Mouse (Mus musculus): ENCODE results near the gene Gpr84.
A peak's percentile ranks its signal among the peaks of the same experiment; 100 is the strongest.
"Not testable (repeated sequence)": the region's sequence is repeated elsewhere in the genome, so short reads cannot be mapped to it uniquely, and the experiment has no call there.

The Gpr84 gene

DNA sequence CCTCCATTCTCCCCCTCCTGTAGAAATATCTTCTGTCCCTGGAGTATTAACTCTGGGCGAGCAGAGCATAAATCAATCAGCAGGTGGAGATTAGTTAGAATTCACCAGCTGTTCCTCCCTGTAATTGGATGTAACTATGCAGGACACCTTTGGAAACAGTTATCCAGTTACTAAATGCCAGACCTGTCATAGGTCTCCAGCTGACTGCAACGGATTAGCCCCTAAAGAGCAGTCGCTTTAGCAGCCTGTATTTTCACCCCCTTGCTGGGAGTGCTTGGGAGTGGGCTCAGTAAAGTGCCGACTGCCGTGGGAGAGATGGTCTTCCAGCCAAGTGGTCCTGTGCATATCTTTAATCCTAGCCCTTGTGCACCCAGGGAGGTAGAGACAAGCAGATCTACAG is 20.8 kb downstream of the Gpr84 start:
- DNase-seq (ENCODE audit: low read depth, low spot score), result no peak

DNA sequence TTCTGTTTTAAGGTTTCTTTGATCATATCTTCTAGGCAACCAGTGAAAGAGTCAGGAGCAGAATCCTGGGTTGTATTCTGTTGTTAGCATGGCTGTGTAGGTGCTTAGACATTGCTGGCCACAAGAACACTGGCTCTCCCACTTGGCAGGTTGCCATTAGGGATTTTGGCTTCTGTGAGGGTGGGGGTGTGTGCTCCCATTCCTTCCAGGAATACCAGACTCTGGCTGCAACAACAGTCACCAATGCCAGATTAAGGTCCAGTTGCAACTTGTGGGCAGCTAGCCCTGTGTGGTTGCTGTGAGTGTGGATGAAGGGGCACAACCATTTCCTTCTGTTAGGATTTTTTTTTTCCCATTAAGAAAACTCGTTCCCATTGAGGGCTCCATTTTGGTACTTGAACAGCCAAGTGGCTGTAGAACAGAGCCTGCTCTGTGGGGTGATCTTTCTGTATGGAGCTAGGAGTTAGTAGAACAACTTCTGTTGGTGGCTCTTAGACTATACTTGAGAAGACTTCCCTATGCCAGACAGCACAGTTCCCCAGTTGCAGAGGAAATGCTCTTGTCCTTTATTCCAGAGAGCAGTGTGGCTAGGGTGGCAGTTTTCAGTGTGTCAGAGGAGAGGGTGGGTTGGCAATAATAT is 24.5 kb downstream of the Gpr84 start:
- DNase-seq (ENCODE audit: low read depth, low spot score), result no peak

DNA sequence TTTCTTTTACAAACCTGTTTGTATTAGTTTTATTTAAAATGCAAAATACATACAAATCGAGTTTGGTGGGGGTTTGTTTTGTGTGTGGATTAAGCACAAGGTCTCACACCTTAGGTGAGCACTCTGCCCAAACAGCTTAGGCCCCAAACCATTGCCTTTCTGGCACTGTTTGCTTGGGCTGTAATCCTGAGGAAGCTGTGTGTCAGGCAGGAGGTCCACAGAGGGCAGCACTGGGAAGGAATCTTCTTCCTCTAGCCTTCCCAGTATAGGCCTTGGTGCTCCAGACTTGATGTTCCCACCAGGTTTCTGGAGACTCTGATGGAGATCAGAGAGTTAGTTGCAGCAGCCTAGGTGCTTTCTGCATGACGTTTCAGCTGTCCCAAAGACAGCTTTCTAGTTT is 25.8 kb downstream of the Gpr84 start:
- DNase-seq (ENCODE audit: low read depth, low spot score), result no peak

DNA sequence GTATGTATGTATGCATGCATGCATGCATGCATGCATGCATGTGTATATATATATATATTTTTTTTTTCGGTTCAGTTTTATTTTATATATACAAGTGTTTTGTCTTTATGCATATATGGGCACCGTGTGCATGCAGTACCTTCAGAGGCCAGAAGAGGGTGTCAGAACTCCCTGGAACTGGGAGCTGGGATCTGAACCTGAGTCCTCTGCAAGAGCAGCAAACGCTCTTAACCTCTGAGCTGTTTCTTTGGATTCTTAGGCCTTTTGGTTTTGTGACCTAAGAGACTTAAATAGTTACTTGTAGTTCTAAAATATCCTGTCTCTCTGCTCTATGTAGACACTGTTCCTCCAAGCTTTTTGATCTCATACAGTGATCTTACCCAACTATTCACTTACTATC is 26.3 kb downstream of the Gpr84 start:
- DNase-seq (ENCODE audit: low read depth, low spot score), result no peak

DNA sequence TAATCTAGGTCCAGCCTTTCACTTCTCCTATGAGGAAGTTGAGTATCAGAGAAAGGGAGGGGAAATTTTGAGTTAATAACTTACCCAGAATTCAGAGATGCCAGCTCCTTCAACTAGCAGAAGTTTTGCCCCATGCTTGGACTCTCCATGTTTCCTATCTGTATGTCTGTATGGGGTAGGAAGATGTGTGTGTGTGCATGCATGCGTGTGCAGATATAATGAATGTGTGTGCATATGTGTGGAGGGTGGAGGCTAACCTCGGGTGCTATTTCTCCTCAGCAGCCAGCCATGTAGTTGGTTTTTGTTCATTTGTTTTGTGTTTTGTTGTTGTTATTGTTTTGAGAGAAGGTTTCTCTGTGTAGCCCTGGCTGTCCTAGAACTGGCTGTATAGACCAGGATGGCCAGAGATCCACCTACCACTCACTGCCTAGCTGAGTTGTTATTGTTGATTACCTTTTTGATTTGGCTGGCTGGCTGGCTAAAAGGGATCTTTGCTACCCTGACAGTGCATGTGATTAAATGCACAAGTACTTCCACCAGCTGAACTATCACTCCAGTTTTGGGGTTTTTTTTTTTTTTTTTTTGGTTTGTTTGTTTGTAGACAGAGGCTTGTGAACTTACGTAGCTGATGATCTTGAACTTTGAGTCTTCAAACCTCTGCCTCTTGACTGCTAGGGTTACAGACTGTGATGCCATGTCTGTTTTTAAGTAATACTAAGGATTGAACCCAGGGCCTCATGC is 28.8 kb downstream of the Gpr84 start:
- DNase-seq (ENCODE audit: low read depth, low spot score), result no peak

DNA sequence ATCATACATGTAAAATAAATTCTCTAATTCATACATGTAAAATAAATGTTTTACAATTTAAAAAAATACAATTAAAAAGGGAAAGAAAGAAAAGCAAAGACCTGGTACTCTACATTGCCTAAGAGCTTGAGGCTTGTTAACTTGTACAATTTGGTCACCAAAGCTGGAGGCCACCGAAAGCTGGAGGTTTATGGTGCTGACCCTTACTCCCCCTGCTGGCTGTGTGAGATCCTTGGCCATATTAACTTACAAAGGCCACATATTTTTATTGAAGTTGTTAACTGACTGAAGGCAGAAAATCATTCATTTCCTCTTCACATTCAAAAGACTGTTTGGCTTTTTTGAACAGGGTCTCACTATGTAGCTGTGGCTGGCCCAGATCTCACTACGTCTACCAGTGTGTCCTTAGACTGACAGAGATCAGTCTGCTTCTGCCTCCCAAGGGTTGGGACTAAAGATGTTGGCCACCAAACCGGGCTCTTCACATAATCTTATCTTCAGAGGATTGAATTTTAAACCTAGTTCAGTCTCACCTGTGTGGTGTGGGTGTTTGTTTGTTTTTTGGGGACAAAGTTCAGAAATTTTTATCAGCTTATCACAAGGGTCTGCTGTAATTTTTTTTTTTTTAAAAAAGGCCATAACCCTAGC is 29.5 kb downstream of the Gpr84 start:
- peak; percentile 46 for DNase-seq (ENCODE audit: low read depth, low spot score)

DNA sequence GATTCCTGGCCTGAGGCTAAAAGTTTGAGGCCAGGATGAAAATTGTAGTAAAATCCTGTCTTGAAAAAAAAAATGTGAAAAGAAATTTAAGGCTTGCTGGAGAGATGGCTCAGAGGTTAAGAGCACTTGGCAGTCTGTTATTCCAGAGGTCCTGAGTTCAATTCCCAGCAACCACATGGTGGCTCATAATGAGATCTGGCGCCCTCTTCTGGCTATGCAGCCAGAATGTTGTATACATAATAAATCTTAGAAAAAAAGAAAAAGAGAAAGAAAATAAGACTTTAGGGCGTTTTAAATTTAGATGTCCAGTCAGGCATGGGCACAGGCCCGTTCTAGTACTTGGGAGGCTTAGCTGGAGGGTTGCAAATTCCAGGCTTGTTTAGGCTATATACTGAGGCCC is 30.7 kb downstream of the Gpr84 start:
- peak; percentile 54 for DNase-seq (ENCODE audit: low read depth, low spot score)

DNA sequence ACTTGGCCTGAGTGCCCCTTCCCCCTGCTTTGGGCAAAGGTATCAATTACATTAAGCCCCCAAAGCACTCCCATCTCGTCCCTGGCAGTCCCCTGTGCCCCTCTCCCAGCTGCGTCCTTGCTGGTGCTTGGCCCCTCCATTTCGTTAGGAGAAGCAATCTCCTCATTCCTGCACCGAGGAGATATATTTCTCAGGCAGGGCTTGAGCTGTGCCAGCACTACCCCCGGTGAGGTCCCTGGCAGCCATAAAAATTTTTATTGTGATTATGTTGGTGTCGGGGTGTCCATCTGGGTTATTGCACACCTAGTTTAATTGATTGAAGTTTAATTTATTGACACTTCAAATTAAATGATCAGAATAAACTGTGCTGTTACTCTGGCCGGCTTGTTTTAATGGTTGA is 32.5 kb downstream of the Gpr84 start:
- DNase-seq (ENCODE audit: low read depth, low spot score), result no peak

DNA sequence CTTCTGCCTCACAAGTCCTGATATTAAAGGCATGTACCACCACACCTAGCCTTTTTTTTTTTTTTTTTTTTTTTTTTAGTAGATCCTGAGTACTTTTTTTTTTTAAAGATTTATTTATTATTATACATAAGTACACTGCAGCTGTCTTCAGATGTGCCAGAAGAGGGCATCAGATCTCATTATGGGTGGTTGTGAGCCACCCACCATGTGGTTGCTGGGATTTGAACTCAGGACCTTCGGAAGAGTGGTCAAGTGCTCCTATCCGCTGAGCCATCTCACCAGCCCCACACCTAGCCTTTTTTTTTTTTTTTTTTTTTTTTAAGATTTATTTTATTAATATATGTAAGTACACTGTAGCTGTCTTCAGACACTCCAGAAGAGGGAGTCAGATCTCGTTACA is 34.5 kb downstream of the Gpr84 start:
- DNase-seq (ENCODE audit: low read depth, low spot score), result not testable (repeated sequence)

DNA sequence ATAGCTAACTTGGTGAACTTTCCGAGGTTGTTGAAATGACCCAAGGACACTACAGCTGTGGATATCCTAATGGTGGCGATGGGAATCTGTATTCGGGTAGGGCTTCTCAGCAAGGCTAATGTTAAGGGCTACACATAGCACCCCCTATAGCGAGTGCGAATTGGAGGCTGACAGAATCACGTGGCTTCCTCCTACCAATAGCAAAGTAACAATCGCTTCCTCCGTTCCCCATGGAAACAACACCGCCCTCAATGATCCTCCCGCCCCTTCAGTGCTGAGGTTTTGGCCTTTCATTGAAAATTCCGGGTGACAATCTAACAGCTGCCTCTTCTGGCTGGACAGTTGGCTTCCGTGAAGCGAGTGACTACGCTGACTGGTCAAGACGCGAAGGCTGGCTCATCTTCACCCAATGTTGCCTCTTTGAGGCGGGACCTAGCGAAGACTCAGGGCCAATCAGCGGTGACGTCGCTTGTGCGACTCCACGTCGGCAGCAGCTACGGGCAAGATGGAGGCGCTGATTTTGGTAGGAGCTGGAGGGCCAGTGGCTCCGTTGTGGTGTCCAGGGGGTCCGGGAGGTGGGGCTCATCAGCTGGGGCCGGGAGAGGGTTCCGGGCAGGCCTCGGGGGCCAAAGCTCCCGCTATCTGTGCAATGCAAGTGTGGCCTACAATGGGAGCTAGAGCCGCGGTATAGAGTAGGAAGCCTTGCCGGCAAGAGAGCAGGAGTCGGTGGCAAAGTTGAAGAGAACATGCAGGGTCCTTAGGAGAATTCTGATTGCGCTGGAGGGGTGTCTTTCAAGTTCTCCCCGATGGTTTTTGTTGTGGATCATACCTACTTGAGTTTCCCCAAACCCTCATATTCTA is 37.8 kb downstream of the Gpr84 start, which contains the start of gene Copz1:
Copz1 (plus strand) TSS at position 296 of the 861 bp plus-strand sequence.
- peak; percentile 99 for DNase-seq (ENCODE audit: low read depth, low spot score)

DNA sequence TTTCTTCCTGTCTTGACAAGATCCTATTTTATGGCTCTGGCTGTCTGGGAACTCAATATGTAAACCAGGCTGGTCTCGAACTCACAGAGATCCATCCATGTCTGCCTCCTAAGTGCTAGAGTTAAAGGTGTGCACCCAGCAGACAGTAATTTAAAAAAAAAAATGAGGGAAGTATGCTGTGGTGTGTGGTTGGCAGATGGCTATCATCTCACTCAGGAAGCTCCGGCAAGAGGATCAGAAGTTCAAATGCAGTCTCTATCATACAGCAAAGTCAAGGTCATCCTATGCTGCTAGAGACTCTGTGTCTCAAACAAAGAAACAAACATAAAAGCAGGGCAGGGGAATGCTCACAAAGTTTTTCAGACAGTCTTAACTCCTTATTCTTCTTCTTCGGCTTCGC is 41.5 kb downstream of the Gpr84 start:
- peak; percentile 60 for DNase-seq (ENCODE audit: low read depth, low spot score)

DNA sequence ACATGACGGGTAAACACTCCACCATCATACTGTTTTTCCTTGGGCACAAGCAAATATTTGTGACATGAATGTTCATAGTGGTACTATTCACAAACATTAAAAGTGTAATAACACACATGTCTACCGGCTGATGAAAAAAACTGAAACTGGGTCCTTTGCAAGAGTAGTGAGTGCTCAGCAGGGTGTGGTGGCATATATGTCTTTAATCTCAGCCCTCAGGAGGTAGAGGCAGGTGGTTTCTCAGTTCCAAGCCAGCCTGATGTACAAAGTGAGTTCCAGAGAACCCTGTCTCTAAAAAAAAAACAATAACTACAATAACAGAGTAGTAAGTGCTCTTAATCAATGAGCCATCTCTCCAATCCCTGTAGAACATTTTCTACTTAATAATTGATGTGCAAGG is 45.6 kb downstream of the Gpr84 start:
- DNase-seq (ENCODE audit: low read depth, low spot score), result no peak

DNA sequence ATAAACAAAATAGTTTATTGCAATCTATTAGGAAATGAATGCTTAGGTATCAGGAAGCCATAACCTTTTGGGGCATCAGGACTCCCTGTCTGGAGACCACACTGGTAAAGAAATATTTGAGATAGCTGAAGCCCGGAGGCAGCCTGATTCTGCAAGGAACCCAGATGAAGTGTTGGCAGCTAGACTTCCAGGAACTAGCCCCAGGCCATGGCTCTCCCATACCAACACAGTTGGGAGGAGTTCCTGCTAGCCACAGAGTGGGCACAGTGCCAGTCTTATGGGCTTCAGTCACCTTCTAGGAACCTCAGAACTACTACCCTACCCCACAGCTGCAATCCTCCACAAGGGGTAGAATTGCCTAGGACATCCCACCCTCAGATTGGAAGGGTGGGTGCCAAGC is 50.4 kb downstream of the Gpr84 start:
- no peak for DNase-seq (ENCODE audit: low read depth, low spot score)

DNA sequence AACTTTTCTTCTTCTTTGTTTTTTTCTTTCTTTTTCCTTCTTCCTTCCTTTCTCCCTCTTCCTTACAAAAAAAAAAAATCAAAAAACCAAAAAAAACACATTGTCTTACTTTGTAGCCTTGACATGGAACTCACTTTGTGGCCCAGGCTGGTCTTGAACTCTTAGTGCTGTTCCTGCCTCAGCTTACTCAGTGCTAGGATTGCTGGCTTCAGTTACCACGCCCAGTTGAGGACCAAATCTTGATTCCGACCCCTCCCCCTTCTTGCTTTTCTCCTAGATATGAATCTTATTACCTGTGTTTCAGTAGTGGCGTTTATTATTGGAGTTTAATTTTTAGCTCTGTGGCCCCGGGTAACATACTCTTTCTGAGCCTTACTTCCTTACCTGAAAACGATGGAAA is 51.2 kb downstream of the Gpr84 start:
- DNase-seq (ENCODE audit: low read depth, low spot score), result no peak

Measured in CD4-positive helper T cell, adult 2 months (primary cell).